In genomic region chr2:65347367-65347766, GRCm38 (mm10) we compare ENCODE assay signal across 14 mouse cellular contexts. TPM values are rescaled to one million over a fixed set of nuclear protein-coding genes. Genes with fewer than 3 reads are reported as not detected.
"Had no signal": no experiment of that assay in that cellular context is flagged by ENCODE, and none has a peak within 500 bp of the region (broad histone marks: within the 10 kb centered on the region; RNA-seq: fewer than 3 reads in every experiment).

No protein-coding gene starts in this region.

- H3K4me2 ChIP-seq: limb, embryonic 15.5 days; liver, embryonic 12.5 days; lung, embryonic 14.5 days; neural tube, embryonic 12.5 days had no signal

- H3K27ac ChIP-seq: limb, embryonic 15.5 days; liver, embryonic 12.5 days; neural tube, embryonic 12.5 days had no signal

- H3K9me3 ChIP-seq: limb, embryonic 15.5 days; liver, embryonic 12.5 days; neural tube, embryonic 12.5 days had no signal

- H3K36me3 ChIP-seq: limb, embryonic 15.5 days; liver, embryonic 12.5 days; neural tube, embryonic 12.5 days had no signal

- H3K9ac ChIP-seq: limb, embryonic 15.5 days; liver, embryonic 12.5 days; lung, embryonic 14.5 days; neural tube, embryonic 12.5 days had no signal

- H3K27me3 ChIP-seq: limb, embryonic 15.5 days; liver, embryonic 12.5 days; neural tube, embryonic 12.5 days had no signal

- DNase-seq: kidney, adult 8-10 months; kidney, postnatal 25 days; lung, embryonic 14.5 days; lung, postnatal 10 days; lung, postnatal 4 days; thymus, adult 18-20 months; thymus, postnatal 14 days had no signal

- H3K4me1 ChIP-seq: limb, embryonic 15.5 days; liver, embryonic 12.5 days; neural tube, embryonic 12.5 days had no signal

- H3K4me3 ChIP-seq: limb, embryonic 15.5 days; liver, embryonic 12.5 days; myocyte; neural tube, embryonic 12.5 days had no signal

- ATAC-seq: intestine, postnatal 0 days; liver, embryonic 12.5 days had no signal

RNA-seq across cellular contexts. Expression of gene Slc38a11, which starts 16.5 kb away (rescaled TPM):
- total RNA-seq: megakaryocyte, adult 5-6 weeks had no signal
- polyA plus RNA-seq: liver, embryonic 12.5 days; lung, embryonic 14.5 days; myocyte; stomach, embryonic 14.5 days had no signal
